Mouse (Mus musculus): Measurements from ENCODE around the gene Acot6. TPM values are rescaled to one million over a fixed set of nuclear protein-coding genes. Genes with fewer than 3 reads are reported as not detected.

The Acot6 gene
- polyA plus RNA-seq, 1 experiment = 0.16 TPM

GRCm38 (mm10) chr12:84148622-84149012 is 48.2 kb downstream of the Acot6 start:
- H3K36me3 ChIP-seq (replicated peaks; ENCODE audit: low read length) = peaks cover 71% of the 10 kb centered on the region
- no peaks in the 10 kb centered on the region for H3K27me3 ChIP-seq (replicated peaks)
- peaks cover 28% of the 10 kb centered on the region for H3K4me1 ChIP-seq
- no peak overlapping the region for H3K4me3 ChIP-seq (replicated peaks)
- TF ChIP-seq GATA1 (IDR thresholded peaks at IDR 0.05; ENCODE audit: borderline replicate concordance, low read length) (no peak), FLI1 (IDR thresholded peaks at IDR 0.05; ENCODE audit: low read length) (no peak)
- no peaks in the 10 kb centered on the region for H3K9me3 ChIP-seq

- Histone ChIP-seq H3K36me3 (replicated peaks; ENCODE audit: low read length) (peaks cover 84% of the 10 kb centered on the region), H3K4me3 (replicated peaks) (no peak overlapping the region), H3K27me3 (replicated peaks) (no peaks in the 10 kb centered on the region), H3K9me3 (no peaks in the 10 kb centered on the region), H3K4me1 (peaks cover 31% of the 10 kb centered on the region)
- TF ChIP-seq FLI1 (IDR thresholded peaks at IDR 0.05; ENCODE audit: low read length) (no peak), GATA1 (IDR thresholded peaks at IDR 0.05; ENCODE audit: borderline replicate concordance, low read length) (no peak)
These were observed 49.5 kb downstream of the Acot6 start for GRCm38 (mm10) chr12:84149971-84150370.

GRCm38 (mm10) chr12:84150976-84151375 is 50.5 kb downstream of the Acot6 start:
- H3K27me3 ChIP-seq (replicated peaks) = no peaks in the 10 kb centered on the region
- TF ChIP-seq FLI1 (IDR thresholded peaks at IDR 0.05; ENCODE audit: low read length) (no peak), GATA1 (IDR thresholded peaks at IDR 0.05; ENCODE audit: borderline replicate concordance, low read length) (no peak)
- H3K4me3 ChIP-seq (replicated peaks) = no peak overlapping the region
- peaks cover 31% of the 10 kb centered on the region for H3K4me1 ChIP-seq
- no peaks in the 10 kb centered on the region for H3K9me3 ChIP-seq
- H3K36me3 ChIP-seq (replicated peaks; ENCODE audit: low read length) = peaks cover 93% of the 10 kb centered on the region

- no peaks in the 10 kb centered on the region for H3K9me3 ChIP-seq
- no peak for TF ChIP-seq GATA1 (IDR thresholded peaks at IDR 0.05; ENCODE audit: borderline replicate concordance, low read length)
- no peak for TF ChIP-seq FLI1 (IDR thresholded peaks at IDR 0.05; ENCODE audit: low read length)
- peaks cover 97% of the 10 kb centered on the region for H3K36me3 ChIP-seq (replicated peaks; ENCODE audit: low read length)
- no peaks in the 10 kb centered on the region for H3K27me3 ChIP-seq (replicated peaks)
- no peak overlapping the region for H3K4me3 ChIP-seq (replicated peaks)
- peaks cover 25% of the 10 kb centered on the region for H3K4me1 ChIP-seq
These were observed 51.5 kb downstream of the Acot6 start for GRCm38 (mm10) chr12:84151911-84152310.

GRCm38 (mm10) chr12:84152352-84153190 is 52.1 kb downstream of the Acot6 start:
- H3K4me3 ChIP-seq (replicated peaks) = no peak overlapping the region
- H3K4me1 ChIP-seq = peaks cover 25% of the 10 kb centered on the region
- peaks cover 97% of the 10 kb centered on the region for H3K36me3 ChIP-seq (replicated peaks; ENCODE audit: low read length)
- TF ChIP-seq GATA1 (IDR thresholded peaks at IDR 0.05; ENCODE audit: borderline replicate concordance, low read length) = no peak
- TF ChIP-seq FLI1 (IDR thresholded peaks at IDR 0.05; ENCODE audit: low read length) = no peak
- H3K27me3 ChIP-seq (replicated peaks) = no peaks in the 10 kb centered on the region
- H3K9me3 ChIP-seq = no peaks in the 10 kb centered on the region

- Histone ChIP-seq H3K36me3 (replicated peaks; ENCODE audit: low read length) (peaks cover 97% of the 10 kb centered on the region), H3K27me3 (replicated peaks) (no peaks in the 10 kb centered on the region), H3K4me1 (peaks cover 31% of the 10 kb centered on the region), H3K4me3 (replicated peaks) (no peak overlapping the region), H3K9me3 (no peaks in the 10 kb centered on the region)
- TF ChIP-seq FLI1 (IDR thresholded peaks at IDR 0.05; ENCODE audit: low read length) (no peak), GATA1 (IDR thresholded peaks at IDR 0.05; ENCODE audit: borderline replicate concordance, low read length) (no peak)
These were observed 53.0 kb downstream of the Acot6 start for GRCm38 (mm10) chr12:84153414-84153813.

GRCm38 (mm10) chr12:84154786-84155522 is 54.5 kb downstream of the Acot6 start:
- peaks cover 39% of the 10 kb centered on the region for H3K4me1 ChIP-seq
- no peaks in the 10 kb centered on the region for H3K27me3 ChIP-seq (replicated peaks)
- no peak overlapping the region for H3K4me3 ChIP-seq (replicated peaks)
- TF ChIP-seq GATA1 (IDR thresholded peaks at IDR 0.05; ENCODE audit: borderline replicate concordance, low read length) (no peak), FLI1 (IDR thresholded peaks at IDR 0.05; ENCODE audit: low read length) (no peak)
- H3K36me3 ChIP-seq (replicated peaks; ENCODE audit: low read length) = peaks cover 99% of the 10 kb centered on the region
- H3K9me3 ChIP-seq = no peaks in the 10 kb centered on the region

- H3K9me3 ChIP-seq = no peaks in the 10 kb centered on the region
- no peak overlapping the region for H3K4me3 ChIP-seq (replicated peaks)
- H3K4me1 ChIP-seq = peaks cover 37% of the 10 kb centered on the region
- H3K27me3 ChIP-seq (replicated peaks) = no peaks in the 10 kb centered on the region
- H3K36me3 ChIP-seq (replicated peaks; ENCODE audit: low read length) = peaks cover 99% of the 10 kb centered on the region
- TF ChIP-seq FLI1 (IDR thresholded peaks at IDR 0.05; ENCODE audit: low read length) = no peak
- no peak for TF ChIP-seq GATA1 (IDR thresholded peaks at IDR 0.05; ENCODE audit: borderline replicate concordance, low read length)
These were observed 55.0 kb downstream of the Acot6 start for GRCm38 (mm10) chr12:84155523-84155871.

GRCm38 (mm10) chr12:84156210-84156609 is 55.8 kb downstream of the Acot6 start:
- Histone ChIP-seq H3K27me3 (replicated peaks) (no peaks in the 10 kb centered on the region), H3K4me1 (peaks cover 34% of the 10 kb centered on the region), H3K9me3 (no peaks in the 10 kb centered on the region), H3K36me3 (replicated peaks; ENCODE audit: low read length) (peaks cover 99% of the 10 kb centered on the region), H3K4me3 (replicated peaks) (no peak overlapping the region)
- TF ChIP-seq GATA1 (IDR thresholded peaks at IDR 0.05; ENCODE audit: borderline replicate concordance, low read length) (no peak), FLI1 (IDR thresholded peaks at IDR 0.05; ENCODE audit: low read length) (no peak)

GRCm38 (mm10) chr12:84158156-84158555 is 57.7 kb downstream of the Acot6 start:
- H3K27me3 ChIP-seq (replicated peaks) = no peaks in the 10 kb centered on the region
- H3K36me3 ChIP-seq (replicated peaks; ENCODE audit: low read length) = peaks cover 96% of the 10 kb centered on the region
- no peak overlapping the region for H3K4me3 ChIP-seq (replicated peaks)
- H3K4me1 ChIP-seq = peaks cover 43% of the 10 kb centered on the region
- H3K9me3 ChIP-seq = no peaks in the 10 kb centered on the region
- TF ChIP-seq GATA1 (IDR thresholded peaks at IDR 0.05; ENCODE audit: borderline replicate concordance, low read length) = no peak
- no peak for TF ChIP-seq FLI1 (IDR thresholded peaks at IDR 0.05; ENCODE audit: low read length)

Measured in megakaryocyte, embryonic 14.5 days (primary cell).